Comparison of ENCODE assay signal across 25 mouse cellular contexts in genomic region chr2:74073396-74073795, GRCm38 (mm10).
DNase-seq lines count a peak whose midpoint lies in the region; ATAC-seq lines count a peak whose summit lies in the region.
"Had no signal": no experiment of that assay in that cellular context is flagged by ENCODE, and none has a peak within 500 bp of the region (broad histone marks: within the 10 kb centered on the region; RNA-seq: fewer than 3 reads in every experiment).

No protein-coding gene starts in this region.

- H3K4me3 ChIP-seq in midbrain, embryonic 11.5 days (ENCODE audit: low read depth, low read length): no peak overlapping the region
- H3K4me3 ChIP-seq in midbrain, embryonic 13.5 days (replicated peaks): no peak overlapping the region
- no peak overlapping the region for H3K4me3 ChIP-seq in limb, embryonic 10.5 days
- H3K4me3 ChIP-seq: embryonic facial prominence, embryonic 10.5 days; forebrain, embryonic 13.5 days; gastrocnemius, adult 2 months; heart, embryonic 10.5 days; hindbrain, embryonic 13.5 days; intestine, embryonic 15.5 days had no signal

- peaks cover 8% of the 10 kb centered on the region for H3K4me1 ChIP-seq in midbrain, embryonic 11.5 days (ENCODE audit: control insufficient read depth, insufficient read depth, low read length)
- H3K4me1 ChIP-seq in midbrain, embryonic 13.5 days (replicated peaks): peaks cover 12% of the 10 kb centered on the region; the same call in 1 of the 2 replicates
- H3K4me1 ChIP-seq in limb, embryonic 10.5 days: peaks cover 49% of the 10 kb centered on the region
- H3K4me1 ChIP-seq: intestine, embryonic 15.5 days had no signal

- DNase-seq in embryo, embryonic 10.5 days (ENCODE audit: low spot score): peak; percentile 12
- no peak for DNase-seq in embryo, embryonic 10 days (ENCODE audit: low spot score)
- DNase-seq in midbrain, embryonic 11.5 days (ENCODE audit: low spot score, missing footprints): no peak
- no peak for DNase-seq in limb, embryonic 10.5 days (ENCODE audit: low spot score)
- no peak for DNase-seq in left cerebral cortex, adult 8-10 months (ENCODE audit: low spot score in 2 of 2)
- no peak for DNase-seq in gastrocnemius, adult 18-20 months (ENCODE audit: low spot score)
- no peak for DNase-seq in right cerebral cortex, postnatal 4 days
- DNase-seq: adrenal gland, postnatal 14 days; B cell, adult 2 months; cerebellum, adult 11 months; cerebellum, adult 8-10 months; cerebellum, postnatal 25 days; forebrain, postnatal 0 days; gastrocnemius, adult 2 months; gastrocnemius, postnatal 25 days; heart, postnatal 10 days; heart, postnatal 4 days had no signal

- 0 out of 2 replicates have a peak overlapping the region, but pooled peaks have one; percentile 9 for H3K27ac ChIP-seq in midbrain, embryonic 11.5 days (ENCODE audit: low read depth, low read length)
- H3K27ac ChIP-seq in midbrain, embryonic 13.5 days: no peak overlapping the region
- H3K27ac ChIP-seq in limb, embryonic 10.5 days: peak overlapping the region; percentile 62; the same call in 1 of the 2 replicates
- H3K27ac ChIP-seq: embryonic facial prominence, embryonic 10.5 days; forebrain, embryonic 13.5 days; gastrocnemius, adult 2 months; heart, embryonic 10.5 days; hindbrain, embryonic 13.5 days; intestine, embryonic 15.5 days had no signal

- no peak for ATAC-seq in midbrain, embryonic 11.5 days (ENCODE audit: low FRiP score)
- no peak for ATAC-seq in midbrain, embryonic 13.5 days
- ATAC-seq: activated CD4-positive, CD25-positive, alpha-beta regulatory T cell, adult 4 months; CD4-positive, CD25-positive, alpha-beta regulatory T cell, adult 4 months; forebrain, embryonic 13.5 days; forebrain, postnatal 0 days; intestine, embryonic 15.5 days had no signal

- no peak overlapping the region for H3K4me2 ChIP-seq in midbrain, embryonic 11.5 days
- no peak overlapping the region for H3K4me2 ChIP-seq in midbrain, embryonic 13.5 days (replicated peaks)
- H3K4me2 ChIP-seq: forebrain, embryonic 13.5 days; hindbrain, embryonic 13.5 days; intestine, embryonic 15.5 days had no signal

- H3K27me3 ChIP-seq in midbrain, embryonic 11.5 days (ENCODE audit: control insufficient read depth, insufficient read depth, low read length): no peaks in the 10 kb centered on the region
- H3K27me3 ChIP-seq in midbrain, embryonic 13.5 days: peaks cover 23% of the 10 kb centered on the region; the same call in 1 of the 2 replicates
- peaks cover 59% of the 10 kb centered on the region for H3K27me3 ChIP-seq in limb, embryonic 10.5 days (ENCODE audit: low read depth, poor library complexity, severe bottlenecking)
- H3K27me3 ChIP-seq: intestine, embryonic 15.5 days had no signal

- no peaks in the 10 kb centered on the region for H3K9me3 ChIP-seq in midbrain, embryonic 11.5 days (ENCODE audit: control insufficient read depth, low read length)
- H3K9me3 ChIP-seq in midbrain, embryonic 13.5 days: no peaks in the 10 kb centered on the region
- no peaks in the 10 kb centered on the region for H3K9me3 ChIP-seq in limb, embryonic 10.5 days (replicated peaks)
- H3K9me3 ChIP-seq: embryonic facial prominence, embryonic 10.5 days; forebrain, embryonic 13.5 days; heart, embryonic 10.5 days; hindbrain, embryonic 13.5 days; intestine, embryonic 15.5 days had no signal

- H3K36me3 ChIP-seq in midbrain, embryonic 11.5 days (ENCODE audit: control insufficient read depth, insufficient read depth, low read length): no peaks in the 10 kb centered on the region
- H3K36me3 ChIP-seq in midbrain, embryonic 13.5 days: no peaks in the 10 kb centered on the region
- H3K36me3 ChIP-seq in limb, embryonic 10.5 days: no peaks in the 10 kb centered on the region
- H3K36me3 ChIP-seq: embryonic facial prominence, embryonic 10.5 days; heart, embryonic 10.5 days; hindbrain, embryonic 13.5 days; intestine, embryonic 15.5 days had no signal

- H3K9ac ChIP-seq in midbrain, embryonic 11.5 days (ENCODE audit: low read length): no peak overlapping the region
- H3K9ac ChIP-seq in midbrain, embryonic 13.5 days (replicated peaks): no peak overlapping the region
- H3K9ac ChIP-seq: forebrain, embryonic 13.5 days; forebrain, postnatal 0 days; hindbrain, embryonic 13.5 days; intestine, embryonic 15.5 days had no signal

- WGBS in midbrain, embryonic 11.5 days: 84% methylated on average over 1 of the region's 1 CpGs
- 79% methylated on average over 1 of the region's 1 CpGs for WGBS in midbrain, embryonic 13.5 days
- WGBS in limb, embryonic 10.5 days: 90% methylated on average over 1 of the region's 1 CpGs
